Mouse (Mus musculus) effector memory CD4-positive, alpha-beta T cell, adult 7 months (primary cell): Measurements from ENCODE around the gene Cdhr3. TPM values are rescaled to one million over a fixed set of nuclear protein-coding genes. Genes with fewer than 3 reads are reported as not detected.

Experiments used
- polyA plus RNA-seq: library from polyadenylated mRNA; unstranded; fragments of 100-300 nt; shearing (Covaris generic); gene quantifications from one replicate; pipeline ENCODE4 v1.2.1, GENCODE M21; 2017

The Cdhr3 gene
- polyA plus RNA-seq, result 0.20 TPM

GRCm38 (mm10) chr12:33092775-33093174, at the start of gene Cdhr3:
Gene Cdhr3 (minus strand): TSS chr12:33092875.

Other genes with a start within 250 kb of the Cdhr3 start
- gene Sypl, start 139.0 kb downstream of the Cdhr3 start, polyA plus RNA-seq, result 37.3 TPM
- 104 TPM for gene Atxn7l1, start 54.8 kb upstream of the Cdhr3 start, polyA plus RNA-seq